Mouse (Mus musculus): ENCODE measurements at regions not wholly inside any gene's neighbourhood (a gene's known extent, or its start where the extent isn't known, plus 50 kb on each side); places are given as distances from the start of the nearest gene placed in this dataset.

DNA sequence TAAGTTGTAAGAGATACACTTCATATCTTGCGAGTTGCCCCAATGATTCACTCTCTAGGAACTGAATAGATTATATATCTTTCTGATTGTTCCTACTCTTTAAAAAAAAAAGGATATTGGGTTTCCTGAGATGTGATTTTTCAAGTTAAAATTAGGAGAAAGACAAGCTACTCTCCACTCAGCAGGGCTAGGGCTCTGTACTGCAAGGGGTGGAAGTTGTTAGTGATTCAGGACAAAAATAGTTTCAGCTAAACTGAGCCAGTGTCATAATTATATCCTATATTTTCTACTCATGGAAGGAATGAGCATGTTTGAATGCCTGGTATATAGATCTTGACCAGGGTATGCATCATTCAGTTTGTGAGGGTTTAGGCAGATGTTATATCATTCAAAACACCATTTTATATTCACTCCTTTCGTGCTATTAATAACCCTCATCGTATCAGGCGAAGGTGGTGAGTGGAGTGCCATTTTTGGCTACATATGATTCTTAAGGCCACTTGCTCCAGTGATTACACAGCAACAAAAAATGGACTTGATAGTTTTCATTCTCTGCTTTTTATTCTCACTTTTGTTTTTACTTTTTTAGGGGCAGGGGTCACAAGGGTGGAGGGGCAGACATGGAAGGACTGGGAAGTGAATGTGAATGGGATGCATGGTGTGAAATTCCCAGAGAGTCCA, 228.7 kb downstream of the Ttll7 start:
- TF ChIP-seq CTCF (IDR thresholded peaks at IDR 0.05; ENCODE audit: low read depth) (no peak), EP300 (IDR thresholded peaks at IDR 0.05; ENCODE audit: low read depth) (no peak)
